Mouse (Mus musculus) intestine, embryonic 14.5 days (tissue): ENCODE measurements around the gene Stox1. TPM values are rescaled to one million over a fixed set of nuclear protein-coding genes. Genes with fewer than 3 reads are reported as not detected.

Source experiments
- ATAC-seq: fragments of 200-750 bp; cut with Nextera tagmentation; replicated peaks from 2 replicates; pipeline ENCODE4 v1.8.0; 2017; ENCODE audit warnings: low read depth, moderate number of reproducible peaks, moderate TSS enrichment, moderate library complexity; ENCODE audit not compliant: low FRiP score, low TSS enrichment
- DNase-seq: peaks from one replicate; pipeline ENCODE4 v3.0.0-alpha.2; 2018; ENCODE audit warnings: low spot score
- H3K27ac ChIP-seq: fragments of 300-500 bp; sonication (generic); 2 replicates; pipeline ENCODE4 v1.5.1; 2014; ENCODE audit warnings: low read depth, mild to moderate bottlenecking, control low read depth
- H3K27me3 ChIP-seq: fragments of 300-500 bp; sonication (generic); replicated peaks from 2 replicates; pipeline ENCODE4 v1.6.1; 2014; ENCODE audit warnings: low read length, control low read depth; ENCODE audit not compliant: control insufficient read depth, insufficient read depth
- H3K36me3 ChIP-seq: fragments of 300-500 bp; sonication (generic); 2 replicates; pipeline ENCODE4 v1.6.1; 2014; ENCODE audit warnings: low read length, control low read depth; ENCODE audit not compliant: control insufficient read depth, insufficient read depth
- H3K4me1 ChIP-seq: fragments of 300-500 bp; sonication (generic); replicated peaks from 2 replicates; pipeline ENCODE4 v1.6.1; 2014; ENCODE audit warnings: low read length, control low read depth, mixed read lengths; ENCODE audit not compliant: control insufficient read depth, insufficient read depth
- H3K4me2 ChIP-seq: fragments of 300-500 bp; sonication (generic); 2 replicates; pipeline ENCODE4 v1.6.1; 2014; ENCODE audit warnings: low read length
- H3K4me3 ChIP-seq: fragments of 300-500 bp; sonication (generic); 2 replicates; pipeline ENCODE4 v1.5.1; 2014; ENCODE audit warnings: low read depth, low read length, control low read depth, mixed read lengths
- H3K9ac ChIP-seq: fragments of 300-500 bp; sonication (generic); 2 replicates; pipeline ENCODE4 v1.6.1; 2014; ENCODE audit warnings: mild to moderate bottlenecking, low read length
- H3K9me3 ChIP-seq: fragments of 300-500 bp; sonication (generic); 2 replicates; pipeline ENCODE4 v1.6.1; 2016; ENCODE audit warnings: low read length, control low read depth; ENCODE audit not compliant: control insufficient read depth
- WGBS: fragments of 180-500 bp; shearing (Covaris S2); extraction: QIAGEN DNeasy Blood & Tissue Kit; methylation state at CpG from one replicate; pipeline ENCODE4 v1.1.7; 2014; 5-methylcytosine and 5-hydroxymethylcytosine counted together
- polyA plus RNA-seq: library from polyadenylated mRNA; unstranded; fragments of >200 nt; fragmentation: Nextera tagmentation; extraction: Ambion mirVana; gene quantifications from 2 replicates; pipeline ENCODE4 v1.2.1, GENCODE M21; 2014

Stox1 gene
- polyA plus RNA-seq, 1 experiment from 2014 or later = 0.95 TPM

DNA sequence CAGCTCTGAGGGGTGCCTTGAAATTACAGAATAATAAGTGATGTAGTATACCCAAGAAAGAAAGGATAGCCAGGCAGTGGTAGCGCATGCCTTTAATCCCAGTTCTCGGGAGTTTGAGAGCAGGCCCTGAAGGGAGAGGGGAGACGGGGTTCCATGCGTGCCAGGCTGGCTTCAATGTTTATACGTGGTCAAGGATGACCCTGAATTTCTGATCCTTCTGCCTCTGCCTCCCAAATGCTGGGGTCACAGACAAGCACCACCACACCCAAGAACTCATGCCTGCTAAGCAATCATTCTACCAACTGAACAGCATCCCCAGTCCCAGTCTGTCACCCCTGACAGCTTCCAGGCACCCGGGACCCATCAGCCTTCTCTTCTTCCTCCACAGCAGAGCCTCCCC is 49.7 kb downstream of the Stox1 start:
- Histone ChIP-seq H3K36me3 (no peaks in the 10 kb centered on the region), H3K27ac (no peak overlapping the region), H3K4me1 (no peaks in the 10 kb centered on the region), H3K4me3 (no peak overlapping the region), H3K9me3 (peaks cover 3% of the 10 kb centered on the region; the same call in 1 of the 2 replicates), H3K4me2 (no peak overlapping the region), H3K9ac (no peak overlapping the region), H3K27me3 (no peaks in the 10 kb centered on the region)
- ATAC-seq (no peak), DNase-seq (no peak)
- 80% methylated on average over 6 of the region's 6 CpGs for WGBS

GRCm38 (mm10) chr10:62672359-62672758 is 53.6 kb downstream of the Stox1 start:
- Histone ChIP-seq H3K27me3 (no peaks in the 10 kb centered on the region), H3K4me2 (no peak overlapping the region), H3K4me3 (no peak overlapping the region), H3K9me3 (no peaks in the 10 kb centered on the region), H3K27ac (no peak overlapping the region), H3K9ac (no peak overlapping the region), H3K36me3 (no peaks in the 10 kb centered on the region), H3K4me1 (no peaks in the 10 kb centered on the region)
- 98% methylated on average over 2 of the region's 2 CpGs for WGBS
- DNase-seq = no peak
- no peak for ATAC-seq

DNA sequence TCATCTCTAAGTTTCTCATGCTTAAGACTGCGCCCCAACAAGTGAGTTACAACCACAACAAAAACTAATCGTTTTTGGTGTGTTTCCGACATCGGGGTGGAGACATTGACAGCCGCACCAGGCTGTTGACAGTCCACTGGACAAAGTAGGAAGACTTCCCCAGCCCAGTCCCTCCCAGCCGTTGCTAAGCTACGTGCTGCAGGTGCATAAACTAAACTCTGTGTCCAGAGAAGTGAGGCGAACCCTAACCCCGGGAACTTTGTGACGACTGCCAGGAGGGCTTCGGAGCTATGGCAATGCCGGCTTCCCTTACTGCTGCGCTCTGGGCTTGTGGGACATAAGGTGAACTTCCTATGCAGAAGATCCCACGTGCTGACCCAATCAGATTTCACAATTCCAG is 56.7 kb downstream of the Stox1 start:
- DNase-seq = no peak
- Histone ChIP-seq H3K4me2 (no peak overlapping the region), H3K9me3 (no peaks in the 10 kb centered on the region), H3K4me1 (no peaks in the 10 kb centered on the region), H3K27me3 (no peaks in the 10 kb centered on the region), H3K4me3 (no peak overlapping the region), H3K27ac (no peak overlapping the region), H3K36me3 (no peaks in the 10 kb centered on the region), H3K9ac (no peak overlapping the region)
- 64% methylated on average over 14 of the region's 14 CpGs for WGBS
- no peak for ATAC-seq

DNA sequence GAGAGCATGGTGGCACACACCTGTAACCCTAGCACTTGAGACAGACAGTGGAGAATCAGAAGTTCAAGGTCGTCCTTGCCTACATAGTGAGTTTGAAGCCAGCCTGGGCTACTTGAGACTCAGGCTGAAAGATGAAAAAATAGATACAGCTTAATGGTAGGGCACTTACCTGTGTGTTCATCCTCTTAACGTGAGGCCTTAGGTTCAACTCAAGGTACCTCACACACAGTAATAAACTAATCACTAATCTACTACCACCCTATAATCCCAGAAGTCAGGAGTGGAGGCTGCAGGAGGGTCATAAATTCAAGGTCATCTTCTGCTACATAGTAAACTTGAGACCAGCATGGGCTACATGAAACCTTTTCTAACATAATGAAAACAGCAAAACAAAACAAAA is 57.5 kb downstream of the Stox1 start:
- no peak overlapping the region for H3K9ac ChIP-seq
- WGBS = 78% methylated on average over 2 of the region's 2 CpGs
- no peaks in the 10 kb centered on the region for H3K4me1 ChIP-seq
- H3K27me3 ChIP-seq = no peaks in the 10 kb centered on the region
- H3K4me2 ChIP-seq = no peak overlapping the region
- H3K36me3 ChIP-seq = no peaks in the 10 kb centered on the region
- no peaks in the 10 kb centered on the region for H3K9me3 ChIP-seq
- no peak overlapping the region for H3K27ac ChIP-seq
- ATAC-seq (no peak), DNase-seq (no peak)
- no peak overlapping the region for H3K4me3 ChIP-seq

DNA sequence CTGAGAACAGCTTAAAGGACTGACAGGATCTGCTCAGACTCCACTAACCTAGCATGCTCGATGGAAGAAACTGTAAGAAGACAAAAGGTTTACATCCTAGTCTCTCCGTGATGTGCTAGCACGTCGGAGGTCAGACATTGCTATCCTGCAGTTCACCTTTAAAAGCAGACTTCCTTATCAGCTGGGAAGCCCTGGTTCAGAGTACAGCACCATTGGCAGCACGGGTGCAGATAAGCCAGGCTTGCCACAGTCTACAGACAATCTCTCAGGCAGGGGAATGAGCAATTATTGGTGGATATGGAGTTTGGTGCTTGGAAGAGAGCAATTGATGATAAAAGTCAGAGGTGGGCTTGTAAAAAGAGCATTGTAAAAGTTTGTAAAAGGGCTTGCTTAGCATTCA is 57.9 kb downstream of the Stox1 start:
- DNase-seq = no peak
- no peak for ATAC-seq

DNA sequence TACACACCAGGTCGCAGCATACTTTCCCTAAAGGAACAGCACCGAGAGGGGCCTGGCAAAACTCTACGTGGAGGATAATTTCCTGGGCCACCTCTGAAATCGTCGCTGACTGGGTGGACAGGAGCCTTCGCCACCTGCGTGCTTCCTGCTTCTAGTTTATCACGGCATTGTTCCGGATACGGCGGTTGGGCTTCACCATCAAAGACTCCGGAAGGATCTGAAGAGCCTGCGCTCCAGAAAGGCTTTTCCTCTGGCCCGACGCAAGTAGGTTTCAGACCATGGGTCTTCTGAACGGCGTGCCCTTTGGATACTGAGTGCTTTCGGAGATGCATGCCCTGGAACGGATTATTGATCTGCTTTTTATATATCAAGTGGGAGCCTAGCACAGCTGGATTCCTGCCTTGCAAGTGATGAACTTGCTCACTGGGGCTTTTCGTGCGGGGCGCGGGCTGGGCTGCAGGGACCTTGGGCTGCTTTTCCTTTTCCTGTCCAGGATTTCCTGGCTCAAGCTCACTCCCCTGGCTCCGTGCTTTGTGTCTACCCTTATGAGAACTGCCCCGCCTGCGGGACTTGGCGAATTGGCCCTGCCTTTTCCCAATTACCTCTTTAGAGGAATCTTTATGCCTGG is 60.9 kb downstream of the Stox1 start:
- Histone ChIP-seq H3K9ac (no peak overlapping the region), H3K4me2 (peak overlapping the region; percentile 37), H3K4me3 (peak overlapping the region; percentile 15; the same call in 1 of the 2 replicates), H3K27ac (peak overlapping the region; percentile 51; the same call in 1 of the 2 replicates), H3K27me3 (no peaks in the 10 kb centered on the region), H3K36me3 (no peaks in the 10 kb centered on the region), H3K9me3 (no peaks in the 10 kb centered on the region), H3K4me1 (no peaks in the 10 kb centered on the region)
- DNase-seq (no peak), ATAC-seq (no peak)
- 49% methylated on average over 27 of the region's 27 CpGs for WGBS

More for the DNA sequence above, 57.9 kb downstream of the Stox1 start:
- Histone ChIP-seq H3K4me1 (no peaks in the 10 kb centered on the region), H3K27me3 (no peaks in the 10 kb centered on the region), H3K4me2 (no peak overlapping the region), H3K9ac (no peak overlapping the region), H3K36me3 (no peaks in the 10 kb centered on the region), H3K4me3 (no peak overlapping the region), H3K27ac (no peak overlapping the region), H3K9me3 (no peaks in the 10 kb centered on the region)
- 70% methylated on average over 5 of the region's 5 CpGs for WGBS

DNA sequence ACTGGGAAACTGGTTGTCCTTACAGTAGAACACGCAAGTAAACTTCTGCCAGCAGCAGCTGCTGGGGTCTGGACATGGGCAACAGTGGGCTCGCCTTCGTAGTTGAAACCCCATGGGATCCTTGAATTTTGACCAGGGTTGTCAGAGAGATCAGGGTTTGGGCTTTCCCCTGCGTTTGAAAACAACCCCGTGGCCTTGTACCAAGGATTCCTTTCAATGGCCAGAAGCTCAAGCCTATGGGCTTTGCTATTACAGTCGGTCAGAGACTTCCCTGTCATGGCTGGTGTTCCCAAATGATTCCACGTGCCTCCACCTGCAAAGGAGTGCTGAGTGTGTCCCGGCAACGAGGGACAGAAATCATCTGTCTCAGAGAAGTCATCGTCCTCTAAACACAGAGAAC is 61.8 kb downstream of the Stox1 start:
- Histone ChIP-seq H3K4me2 (no peak overlapping the region), H3K4me3 (no peak overlapping the region), H3K27ac (no peak overlapping the region), H3K9ac (no peak overlapping the region), H3K27me3 (no peaks in the 10 kb centered on the region), H3K36me3 (no peaks in the 10 kb centered on the region), H3K4me1 (no peaks in the 10 kb centered on the region), H3K9me3 (no peaks in the 10 kb centered on the region)
- 84% methylated on average over 10 of the region's 10 CpGs for WGBS
- ATAC-seq (no peak), DNase-seq (no peak)

- no peak overlapping the region for H3K27ac ChIP-seq
- H3K4me1 ChIP-seq = no peaks in the 10 kb centered on the region; the same call in 1 of the 2 replicates
- no peaks in the 10 kb centered on the region for H3K27me3 ChIP-seq
- DNase-seq (no peak), ATAC-seq (no peak)
- no peak overlapping the region for H3K4me2 ChIP-seq
- WGBS = 83% methylated on average over 7 of the region's 7 CpGs
- H3K9me3 ChIP-seq = no peaks in the 10 kb centered on the region
- H3K9ac ChIP-seq = no peak overlapping the region
- no peak overlapping the region for H3K4me3 ChIP-seq
- no peaks in the 10 kb centered on the region for H3K36me3 ChIP-seq
These were observed 69.2 kb downstream of the Stox1 start for GRCm38 (mm10) chr10:62656711-62657110.

- Histone ChIP-seq H3K9ac (peak overlapping the region; percentile 47), H3K27ac (peak overlapping the region; percentile 94), H3K4me1 (peaks cover 10% of the 10 kb centered on the region), H3K9me3 (no peaks in the 10 kb centered on the region), H3K4me3 (peak overlapping the region; percentile 91), H3K36me3 (peaks cover 12% of the 10 kb centered on the region), H3K27me3 (no peaks in the 10 kb centered on the region), H3K4me2 (peak overlapping the region; percentile 88)
- 12% methylated on average over 3 of the region's 3 CpGs for WGBS
- no peak for DNase-seq
- no peak for ATAC-seq
These were observed 74.0 kb downstream of the Stox1 start for GRCm38 (mm10) chr10:62651961-62652360.
